In the genomic region with DNA sequence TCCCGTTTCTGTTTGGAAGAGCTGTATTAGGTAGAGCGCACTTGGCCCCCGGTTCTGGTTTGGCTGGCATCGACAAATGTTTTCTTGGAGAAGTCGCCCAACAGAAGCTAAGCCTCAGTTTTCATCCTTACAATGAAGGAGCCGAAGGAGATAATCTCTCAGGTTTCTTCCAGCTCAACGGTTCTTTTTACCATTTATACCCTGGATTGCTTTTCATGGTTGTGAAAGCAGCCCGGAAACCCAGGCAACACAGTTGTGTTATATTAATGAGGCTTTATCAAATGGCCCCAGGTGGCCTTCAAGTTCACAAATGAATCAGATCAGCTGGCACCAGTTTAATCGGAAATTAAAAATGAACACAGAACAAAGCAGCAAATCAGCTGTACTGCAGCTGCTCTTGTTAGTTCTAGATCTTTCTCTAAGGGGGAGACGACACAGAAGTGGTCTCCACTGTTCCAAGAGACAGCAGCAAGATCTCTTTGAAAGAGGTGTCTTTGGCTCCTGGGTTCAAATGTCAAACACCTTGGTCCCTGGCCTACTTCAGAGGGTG, we compare ENCODE assay signal across 13 mouse cellular contexts. TPM values are rescaled to one million over a fixed set of nuclear protein-coding genes. Genes with fewer than 3 reads are reported as not detected.
DNase-seq lines count a peak whose midpoint lies in the region; ATAC-seq lines count a peak whose summit lies in the region.
"Had no signal": no experiment of that assay in that cellular context is flagged by ENCODE, and none has a peak within 500 bp of the region (broad histone marks: within the 10 kb centered on the region; RNA-seq: fewer than 3 reads in every experiment).

No protein-coding gene starts in this region.

- no peak overlapping the region for H3K9ac ChIP-seq in forebrain, embryonic 15.5 days (replicated peaks)

- H3K27ac ChIP-seq in forebrain, embryonic 15.5 days (replicated peaks) = 0 out of 2 replicates have a peak overlapping the region, but pooled peaks have one; percentile 1
- peak overlapping the region; percentile 63 for H3K27ac ChIP-seq in midbrain, embryonic 10.5 days (replicated peaks)
- H3K27ac ChIP-seq: limb, embryonic 10.5 days had no signal

- H3K4me1 ChIP-seq in forebrain, embryonic 15.5 days = peaks cover 14% of the 10 kb centered on the region
- H3K4me1 ChIP-seq in midbrain, embryonic 10.5 days = peaks cover 37% of the 10 kb centered on the region
- H3K4me1 ChIP-seq: limb, embryonic 10.5 days had no signal

- H3K27me3 ChIP-seq in forebrain, embryonic 15.5 days = no peaks in the 10 kb centered on the region
- H3K27me3 ChIP-seq in midbrain, embryonic 10.5 days (ENCODE audit: low read depth, poor library complexity, severe bottlenecking) = no peaks in the 10 kb centered on the region

- ATAC-seq in forebrain, embryonic 15.5 days (replicated peaks) = peak; percentile 67
- no peak for ATAC-seq in inflammation-experienced regulatory T-cells, adult 6 months

- 4% methylated on average over 10 of the region's 10 CpGs for WGBS in forebrain, embryonic 15.5 days
- WGBS in midbrain, embryonic 10.5 days = 30% methylated on average over 10 of the region's 10 CpGs

- H3K4me3 ChIP-seq in forebrain, embryonic 15.5 days = no peak overlapping the region
- no peak overlapping the region for H3K4me3 ChIP-seq in midbrain, embryonic 10.5 days
- H3K4me3 ChIP-seq: limb, embryonic 10.5 days had no signal

- peak; percentile 50 for DNase-seq in adrenal gland, postnatal 14 days
- no peak for DNase-seq in adrenal gland, postnatal 10 days
- DNase-seq in midbrain, embryonic 10.5 days (ENCODE audit: low spot score) = peak; percentile 42
- peak; percentile 52 for DNase-seq in retina, embryonic 14.5 days (ENCODE audit: low spot score)
- DNase-seq in ovary, postnatal 10 days (ENCODE audit: low spot score) = no peak
- DNase-seq in gastrocnemius, adult 8-10 months (ENCODE audit: low spot score in 2 of 2) = no peak
- DNase-seq: cerebellum, adult 9-11 months; gastrocnemius, postnatal 14 days; kidney, adult 8-10 months; layer of hippocampus, adult 9-11 months had no signal

- H3K9me3 ChIP-seq in forebrain, embryonic 15.5 days = no peaks in the 10 kb centered on the region
- H3K9me3 ChIP-seq in midbrain, embryonic 10.5 days (replicated peaks) = no peaks in the 10 kb centered on the region
- H3K9me3 ChIP-seq: limb, embryonic 10.5 days had no signal

- no peaks in the 10 kb centered on the region for H3K36me3 ChIP-seq in forebrain, embryonic 15.5 days
- no peaks in the 10 kb centered on the region for H3K36me3 ChIP-seq in midbrain, embryonic 10.5 days
- H3K36me3 ChIP-seq: limb, embryonic 10.5 days had no signal

- H3K4me2 ChIP-seq in forebrain, embryonic 15.5 days (replicated peaks) = no peak overlapping the region

RNA-seq across cellular contexts. Expression of gene Fam214a, which starts 27.4 kb away (rescaled TPM):
- total RNA-seq in adrenal gland, postnatal 14 days (2021) = 80.4 and 93.0 TPM in 2 replicates
- 10 to 100 TPM; 76.1 to 81.3 TPM for total RNA-seq in adrenal gland, postnatal 10 days (2021)
- polyA plus RNA-seq in forebrain, embryonic 15.5 days (2015; fragmentation: Nextera tagmentation; extraction: Ambion mirVana) = 28.9 and 29.8 TPM in 2 replicates
- polyA plus RNA-seq in midbrain, embryonic 10.5 days (2016; fragmentation: Nextera tagmentation; extraction: Ambion mirVana) = 7.7 and 13.2 TPM in 2 replicates
- polyA plus RNA-seq in inflammation-experienced regulatory T-cells, adult 6 months (2017; shearing (Covaris generic)) = 10 to 100 TPM; 23.1 to 26.4 (median 23.5) TPM
- total RNA-seq in gastrocnemius, adult 8-10 months (2022) = 10 to 100 TPM; 19.4 to 35.5 (median 24.3) TPM

Comparison
In these comparisons a context has a peak if more than half of its experiments do, and no peak if none do; other contexts are left out.
1. DNase-seq: peak in adrenal gland, postnatal 14 days (single experiment), midbrain, embryonic 10.5 days (single experiment) and retina, embryonic 14.5 days (single experiment); none in adrenal gland, postnatal 10 days (single experiment), ovary, postnatal 10 days (single experiment) and gastrocnemius, adult 8-10 months (0 of 2).